Mouse (Mus musculus): ENCODE measurements around the gene Akr1c14.
"Not testable (repeated sequence)": the region's sequence is repeated elsewhere in the genome, so short reads cannot be mapped to it uniquely, and the experiment has no call there.

The Akr1c14 gene

DNA sequence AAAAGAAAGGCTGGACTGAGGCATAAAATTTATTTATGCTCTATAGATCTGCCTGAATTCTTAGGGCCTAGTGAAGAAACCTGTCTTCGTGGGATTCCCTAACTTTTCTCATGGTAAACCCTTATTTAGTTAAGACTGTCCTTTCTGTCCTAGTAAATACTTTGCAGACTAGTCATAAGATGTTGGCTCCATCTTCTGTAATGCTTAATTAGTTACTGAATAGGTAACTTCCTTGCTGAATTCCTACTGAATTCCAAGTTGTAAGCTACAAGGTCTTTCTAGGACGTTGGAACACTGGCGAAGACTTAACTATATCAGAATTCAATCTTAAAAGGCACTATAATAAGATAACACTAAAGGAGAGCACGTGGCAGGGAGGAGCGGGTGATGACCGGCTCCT is 75.7 kb downstream of the Akr1c14 start:
- DNase-seq = not testable (repeated sequence)

DNA sequence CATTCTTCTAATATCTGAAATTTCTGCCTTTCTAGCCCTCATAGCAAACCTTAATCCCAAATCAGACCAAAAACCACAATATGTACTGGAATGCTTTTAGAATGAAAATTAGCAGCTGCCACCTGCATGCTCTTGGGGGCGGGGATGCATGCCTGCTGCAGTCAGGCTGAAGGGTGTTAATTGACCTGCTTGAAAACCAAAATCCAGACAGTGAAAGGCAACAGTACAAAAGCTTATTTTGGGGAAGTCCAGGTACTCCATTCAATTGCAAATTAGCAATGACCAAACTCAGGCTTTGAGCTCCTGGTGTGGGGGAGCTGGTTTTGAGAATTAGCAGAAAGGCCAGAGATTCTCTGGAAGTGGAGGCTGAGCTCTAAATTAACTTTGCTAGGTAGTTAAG is 77.0 kb downstream of the Akr1c14 start:
- DNase-seq = not testable (repeated sequence)

- DNase-seq = peak; percentile 6
These were observed 80.3 kb downstream of the Akr1c14 start for GRCm38 (mm10) chr13:4129100-4129499.

DNA sequence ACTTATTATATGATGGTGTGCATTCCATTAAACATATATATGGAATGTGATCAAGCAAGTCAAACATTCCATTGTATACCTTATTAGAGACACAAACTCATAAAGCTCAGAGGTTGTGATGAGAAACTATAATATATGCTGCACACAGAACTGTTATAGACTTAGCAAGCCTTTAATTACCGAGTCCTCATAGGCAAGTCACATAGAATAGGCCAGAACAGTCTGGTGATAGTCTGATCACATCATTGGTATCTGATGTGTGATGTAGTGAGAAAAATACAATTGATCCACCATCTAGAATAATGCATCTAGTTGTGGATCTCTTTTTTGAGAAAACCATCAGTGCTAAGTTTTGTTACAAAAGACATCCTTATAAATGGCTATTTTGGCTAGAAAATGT is 82.5 kb downstream of the Akr1c14 start:
- no peak for DNase-seq

- DNase-seq = no peak
These were observed 82.9 kb downstream of the Akr1c14 start for GRCm38 (mm10) chr13:4131721-4132120.

DNA sequence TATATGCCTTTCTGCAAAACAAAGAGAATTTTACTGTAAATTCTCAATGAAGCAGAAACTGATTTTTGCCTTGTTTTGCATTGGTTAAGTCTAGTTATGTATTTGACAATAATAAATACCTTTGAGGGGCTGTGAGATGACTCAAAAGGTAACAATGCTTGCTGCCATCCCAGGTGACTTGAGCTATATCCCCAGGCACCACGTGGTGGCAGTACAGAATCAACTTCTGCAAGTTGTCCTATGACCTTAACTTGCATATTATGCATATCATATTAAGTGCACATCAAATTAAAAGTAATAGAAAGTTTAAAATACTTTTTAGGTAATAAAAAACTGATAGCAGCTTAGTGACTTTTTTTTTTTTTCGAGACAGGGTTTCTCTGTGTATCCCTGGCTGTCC is 84.3 kb downstream of the Akr1c14 start:
- no peak for DNase-seq

Data from layer of hippocampus, adult 9-11 months (tissue).